ENCODE assay signal across 12 mouse cellular contexts in genomic region chr17:48936445-48937141, GRCm38 (mm10). TPM values are rescaled to one million over a fixed set of nuclear protein-coding genes. Genes with fewer than 3 reads are reported as not detected.
DNase-seq lines count a peak whose midpoint lies in the region; ATAC-seq lines count a peak whose summit lies in the region.
"Had no signal": no experiment of that assay in that cellular context is flagged by ENCODE, and none has a peak within 500 bp of the region (broad histone marks: within the 10 kb centered on the region; RNA-seq: fewer than 3 reads in every experiment).

No protein-coding gene starts in this region.

- peaks cover 35% of the 10 kb centered on the region for H3K4me1 ChIP-seq in kidney, embryonic 16.5 days (ENCODE audit: insufficient read depth, low read length)
- peaks cover 26% of the 10 kb centered on the region for H3K4me1 ChIP-seq in midbrain, embryonic 16.5 days (ENCODE audit: control insufficient read depth, insufficient read depth, low read length)
- H3K4me1 ChIP-seq in midbrain, embryonic 15.5 days, result peaks cover 21% of the 10 kb centered on the region

- H3K4me3 ChIP-seq in kidney, embryonic 16.5 days (ENCODE audit: low read length), result no peak overlapping the region
- H3K4me3 ChIP-seq in midbrain, embryonic 16.5 days (ENCODE audit: low read depth, low read length), result no peak overlapping the region
- H3K4me3 ChIP-seq in midbrain, embryonic 15.5 days, result no peak overlapping the region

- DNase-seq in kidney, postnatal 10 days, result peak; percentile 47
- peak; percentile 30 for DNase-seq in embryo, embryonic 10 days (ENCODE audit: low spot score)
- peak; percentile 67 for DNase-seq in retina, embryonic 14.5 days (ENCODE audit: low spot score)
- DNase-seq in right cerebral cortex, postnatal 36 days (ENCODE audit: low spot score in 2 of 2), result no peak
- DNase-seq: adrenal gland, postnatal 10 days; cerebellum, adult 8-10 months; lung, postnatal 14 days; thymus, postnatal 25 days had no signal

- no peaks in the 10 kb centered on the region for H3K9me3 ChIP-seq in kidney, embryonic 16.5 days (ENCODE audit: low read length)
- no peaks in the 10 kb centered on the region for H3K9me3 ChIP-seq in midbrain, embryonic 16.5 days (replicated peaks; ENCODE audit: control insufficient read depth, low read length, poor library complexity, severe bottlenecking)
- no peaks in the 10 kb centered on the region for H3K9me3 ChIP-seq in midbrain, embryonic 15.5 days

- H3K27ac ChIP-seq in kidney, embryonic 16.5 days (ENCODE audit: low read length), result no peak overlapping the region
- no peak overlapping the region for H3K27ac ChIP-seq in midbrain, embryonic 16.5 days (ENCODE audit: low read length)
- H3K27ac ChIP-seq in midbrain, embryonic 15.5 days, result no peak overlapping the region

- no peak overlapping the region for H3K9ac ChIP-seq in kidney, embryonic 16.5 days (replicated peaks; ENCODE audit: low read length)
- H3K9ac ChIP-seq in midbrain, embryonic 16.5 days (ENCODE audit: low read depth, low read length), result no peak overlapping the region
- no peak overlapping the region for H3K9ac ChIP-seq in midbrain, embryonic 15.5 days

- H3K27me3 ChIP-seq in kidney, embryonic 16.5 days (ENCODE audit: insufficient read depth, low read length), result peaks cover 20% of the 10 kb centered on the region
- no peaks in the 10 kb centered on the region for H3K27me3 ChIP-seq in midbrain, embryonic 16.5 days (ENCODE audit: control insufficient read depth, insufficient read depth, low read depth, low read length)
- H3K27me3 ChIP-seq in midbrain, embryonic 15.5 days (replicated peaks), result no peaks in the 10 kb centered on the region

- no peak overlapping the region for H3K4me2 ChIP-seq in kidney, embryonic 16.5 days (replicated peaks; ENCODE audit: low read depth, low read length)
- H3K4me2 ChIP-seq in midbrain, embryonic 16.5 days (ENCODE audit: low read length), result peak overlapping the region; percentile 17; the same call in 1 of the 2 replicates
- no peak overlapping the region for H3K4me2 ChIP-seq in midbrain, embryonic 15.5 days

- no peaks in the 10 kb centered on the region for H3K36me3 ChIP-seq in kidney, embryonic 16.5 days (ENCODE audit: insufficient read depth, low read length)
- no peaks in the 10 kb centered on the region for H3K36me3 ChIP-seq in midbrain, embryonic 16.5 days (ENCODE audit: control insufficient read depth, insufficient read depth, low read length)
- H3K36me3 ChIP-seq in midbrain, embryonic 15.5 days (replicated peaks), result no peaks in the 10 kb centered on the region

- WGBS in kidney, embryonic 16.5 days, result 54% methylated on average over 5 of the region's 5 CpGs
- WGBS in midbrain, embryonic 16.5 days, result 56% methylated on average over 5 of the region's 5 CpGs
- WGBS in midbrain, embryonic 15.5 days, result 56% methylated on average over 5 of the region's 5 CpGs

- ATAC-seq in kidney, embryonic 16.5 days (ENCODE audit: low FRiP score, low TSS enrichment), result no peak
- ATAC-seq in midbrain, embryonic 16.5 days, result no peak
- ATAC-seq in midbrain, embryonic 15.5 days (replicated peaks), result no peak
- ATAC-seq: hindbrain, embryonic 16.5 days had no signal

RNA-seq across cellular contexts. Expression of gene Lrfn2, which starts 4.4 kb away (rescaled TPM):
- 0.94 and 1.3 TPM in 2 replicates for polyA plus RNA-seq in kidney, embryonic 16.5 days (2015; fragmentation: Nextera tagmentation; extraction: Ambion mirVana)
- polyA plus RNA-seq in midbrain, embryonic 16.5 days (2015; fragmentation: Nextera tagmentation; extraction: Ambion mirVana), result 13.3 and 14.7 TPM in 2 replicates
- polyA plus RNA-seq in midbrain, embryonic 15.5 days (2015; fragmentation: Nextera tagmentation; extraction: Ambion mirVana), result 11.1 and 12.5 TPM in 2 replicates

Comparison
In these comparisons a context has a peak if more than half of its experiments do, and no peak if none do; other contexts are left out.
1. DNase-seq: peak in kidney, postnatal 10 days (single experiment), embryo, embryonic 10 days (single experiment) and retina, embryonic 14.5 days (single experiment); none in right cerebral cortex, postnatal 36 days (0 of 2).